Mouse (Mus musculus): Measurements from ENCODE around the gene Aida. TPM values are rescaled to one million over a fixed set of nuclear protein-coding genes. Genes with fewer than 3 reads are reported as not detected.

The Aida gene
- polyA plus RNA-seq (2012; ENCODE audit: insufficient read depth, insufficient read length, low replicate concordance, missing spikeins): not detected in 2 replicates

- H3K4me1 ChIP-seq (ENCODE audit: control insufficient read depth, insufficient read depth, low read length): peaks cover 4% of the 10 kb centered on the region; the same call in 1 of the 2 replicates
- WGBS: 0% methylated on average over 26 of the region's 26 CpGs
- peak within 1 kb of the TSS; percentile 81 for H3K27ac ChIP-seq (ENCODE audit: insufficient read depth, low read depth, low read length)
- TF ChIP-seq CTCF (IDR thresholded peaks at IDR 0.05; ENCODE audit: insufficient read depth, low read depth, low read length) (no peak), POLR2A (IDR thresholded peaks at IDR 0.05; ENCODE audit: insufficient read depth, low read depth, low read length) (no peak)
- H3K4me3 ChIP-seq (ENCODE audit: insufficient read depth, low read depth, low read length): peak within 1 kb of the TSS; percentile 61
Observed at GRCm38 (mm10) chr1:183296465-183296864, at the start of gene Aida. Gene Aida (plus strand): TSS chr1:183296590.

GRCm38 (mm10) chr1:183248144-183248543 is 48.2 kb upstream of the Aida start:
- TF ChIP-seq CTCF (IDR thresholded peaks at IDR 0.05; ENCODE audit: insufficient read depth, low read depth, low read length): no peak
- no peak for TF ChIP-seq POLR2A (IDR thresholded peaks at IDR 0.05; ENCODE audit: insufficient read depth, low read depth, low read length)
- H3K27ac ChIP-seq (ENCODE audit: insufficient read depth, low read depth, low read length): no peak overlapping the region
- 52% methylated on average over 1 of the region's 1 CpGs for WGBS
- no peak overlapping the region for H3K4me3 ChIP-seq (ENCODE audit: insufficient read depth, low read depth, low read length)
- H3K4me1 ChIP-seq (ENCODE audit: control insufficient read depth, insufficient read depth, low read length): no peaks in the 10 kb centered on the region

- no peak overlapping the region for H3K4me3 ChIP-seq (ENCODE audit: insufficient read depth, low read depth, low read length)
- TF ChIP-seq POLR2A (IDR thresholded peaks at IDR 0.05; ENCODE audit: insufficient read depth, low read depth, low read length) (no peak), CTCF (IDR thresholded peaks at IDR 0.05; ENCODE audit: insufficient read depth, low read depth, low read length) (no peak)
- WGBS: 71% methylated on average over 4 of the region's 4 CpGs
- H3K27ac ChIP-seq (ENCODE audit: insufficient read depth, low read depth, low read length): no peak overlapping the region
- no peaks in the 10 kb centered on the region for H3K4me1 ChIP-seq (ENCODE audit: control insufficient read depth, insufficient read depth, low read length)
Observed at GRCm38 (mm10) chr1:183250612-183251011, 45.8 kb upstream of the Aida start.

- Histone ChIP-seq H3K27ac (ENCODE audit: insufficient read depth, low read depth, low read length) (no peak overlapping the region), H3K4me3 (ENCODE audit: insufficient read depth, low read depth, low read length) (no peak overlapping the region), H3K4me1 (ENCODE audit: control insufficient read depth, insufficient read depth, low read length) (no peaks in the 10 kb centered on the region)
- no peak for TF ChIP-seq POLR2A (IDR thresholded peaks at IDR 0.05; ENCODE audit: insufficient read depth, low read depth, low read length)
- no peak for TF ChIP-seq CTCF (IDR thresholded peaks at IDR 0.05; ENCODE audit: insufficient read depth, low read depth, low read length)
- WGBS: 92% methylated on average over 2 of the region's 2 CpGs
Observed at GRCm38 (mm10) chr1:183251818-183252217, 44.6 kb upstream of the Aida start.

GRCm38 (mm10) chr1:183252574-183252973 is 43.8 kb upstream of the Aida start:
- H3K27ac ChIP-seq (ENCODE audit: insufficient read depth, low read depth, low read length): no peak overlapping the region
- 73% methylated on average over 10 of the region's 10 CpGs for WGBS
- TF ChIP-seq POLR2A (IDR thresholded peaks at IDR 0.05; ENCODE audit: insufficient read depth, low read depth, low read length) (no peak), CTCF (IDR thresholded peaks at IDR 0.05; ENCODE audit: insufficient read depth, low read depth, low read length) (no peak)
- no peak overlapping the region for H3K4me3 ChIP-seq (ENCODE audit: insufficient read depth, low read depth, low read length)
- H3K4me1 ChIP-seq (ENCODE audit: control insufficient read depth, insufficient read depth, low read length): no peaks in the 10 kb centered on the region

- 79% methylated on average over 13 of the region's 13 CpGs for WGBS
- Histone ChIP-seq H3K27ac (ENCODE audit: insufficient read depth, low read depth, low read length) (no peak overlapping the region), H3K4me1 (ENCODE audit: control insufficient read depth, insufficient read depth, low read length) (no peaks in the 10 kb centered on the region), H3K4me3 (ENCODE audit: insufficient read depth, low read depth, low read length) (no peak overlapping the region)
- TF ChIP-seq POLR2A (IDR thresholded peaks at IDR 0.05; ENCODE audit: insufficient read depth, low read depth, low read length): no peak
- no peak for TF ChIP-seq CTCF (IDR thresholded peaks at IDR 0.05; ENCODE audit: insufficient read depth, low read depth, low read length)
Observed at GRCm38 (mm10) chr1:183264145-183265008, 32.0 kb upstream of the Aida start.

- TF ChIP-seq CTCF (IDR thresholded peaks at IDR 0.05; ENCODE audit: insufficient read depth, low read depth, low read length) (no peak), POLR2A (IDR thresholded peaks at IDR 0.05; ENCODE audit: insufficient read depth, low read depth, low read length) (no peak)
- H3K4me3 ChIP-seq (ENCODE audit: insufficient read depth, low read depth, low read length): no peak overlapping the region
- 80% methylated on average over 14 of the region's 14 CpGs for WGBS
- no peak overlapping the region for H3K27ac ChIP-seq (ENCODE audit: insufficient read depth, low read depth, low read length)
- no peaks in the 10 kb centered on the region for H3K4me1 ChIP-seq (ENCODE audit: control insufficient read depth, insufficient read depth, low read length)
Observed at GRCm38 (mm10) chr1:183265921-183266467, 30.4 kb upstream of the Aida start.

GRCm38 (mm10) chr1:183267666-183268065 is 28.7 kb upstream of the Aida start:
- H3K27ac ChIP-seq (ENCODE audit: insufficient read depth, low read depth, low read length): no peak overlapping the region
- H3K4me1 ChIP-seq (ENCODE audit: control insufficient read depth, insufficient read depth, low read length): no peaks in the 10 kb centered on the region
- 68% methylated on average over 6 of the region's 6 CpGs for WGBS
- no peak for TF ChIP-seq CTCF (IDR thresholded peaks at IDR 0.05; ENCODE audit: insufficient read depth, low read depth, low read length)
- TF ChIP-seq POLR2A (IDR thresholded peaks at IDR 0.05; ENCODE audit: insufficient read depth, low read depth, low read length): no peak
- no peak overlapping the region for H3K4me3 ChIP-seq (ENCODE audit: insufficient read depth, low read depth, low read length)
